Mouse (Mus musculus): ENCODE measurements around the gene Mrpl10.

DNA sequence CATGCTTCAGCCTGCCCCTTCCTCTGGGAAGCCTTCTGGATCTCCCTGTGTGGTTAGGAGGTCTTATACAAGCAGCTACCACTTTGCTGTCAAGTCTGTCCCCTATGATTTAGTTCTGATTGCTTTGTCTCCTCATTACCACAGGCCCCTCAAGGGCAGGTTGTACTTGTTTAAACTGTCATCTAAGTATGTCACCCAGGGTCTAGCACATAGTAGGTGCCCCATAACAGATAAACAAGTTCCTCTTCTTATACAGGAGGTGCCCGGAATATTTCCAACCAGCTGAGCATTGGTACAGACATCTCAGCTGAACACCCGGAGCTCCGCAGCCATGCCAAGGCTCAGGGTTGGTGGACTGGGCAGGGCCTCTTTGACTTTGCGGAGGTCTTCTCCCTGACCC is 8.9 kb upstream of the Mrpl10 start:
- TF ChIP-seq POLR2AphosphoS2 (IDR thresholded peaks at IDR 0.05; ENCODE audit: insufficient read length, low read depth): no peak
- no peak for TF ChIP-seq POLR2A (IDR thresholded peaks at IDR 0.05; ENCODE audit: insufficient read length, low read depth)
- no peak for TF ChIP-seq TCF3 (IDR thresholded peaks at IDR 0.05; ENCODE audit: insufficient read length, low read depth)
- TF ChIP-seq USF1 (IDR thresholded peaks at IDR 0.05; ENCODE audit: low read depth): no peak
- TF ChIP-seq MYOG (IDR thresholded peaks at IDR 0.05; ENCODE audit: control insufficient read depth in 1 of 3, insufficient read depth in 1 of 3, insufficient read length in 2 of 3, low read depth in 2 of 3): no peak
- TF ChIP-seq E2F4 (IDR thresholded peaks at IDR 0.05; ENCODE audit: insufficient read depth): no peak
- TF ChIP-seq SRF (IDR thresholded peaks at IDR 0.05; ENCODE audit: control insufficient read depth, insufficient read length, low read depth): no peak

All from myocyte (in vitro differentiated cells).